ENCODE assay signal across 17 mouse cellular contexts in genomic region chr10:71368128-71368940, GRCm38 (mm10). TPM values are rescaled to one million over a fixed set of nuclear protein-coding genes. Genes with fewer than 3 reads are reported as not detected.
DNase-seq lines count a peak whose midpoint lies in the region; ATAC-seq and TF ChIP-seq lines count a peak whose summit lies in the region.
"Had no signal": no experiment of that assay in that cellular context is flagged by ENCODE, and none has a peak within 500 bp of the region (broad histone marks: within the 10 kb centered on the region; RNA-seq: fewer than 3 reads in every experiment).

No protein-coding gene starts in this region.

- no peak for TF ChIP-seq CTCF in kidney, adult 2 months (conservative IDR thresholded peaks at IDR 0.05; ENCODE audit: insufficient read depth, insufficient read length, low read depth, low read length)

- intact Hi-C loops in left cerebral cortex, postnatal 14 days (cut with DNase I), result no loop called here

- H3K36me3 ChIP-seq in kidney, adult 2 months (ENCODE audit: control insufficient read depth, insufficient read depth, low read length), result peaks cover 2% of the 10 kb centered on the region
- peaks cover 41% of the 10 kb centered on the region for H3K36me3 ChIP-seq in liver, embryonic 13.5 days
- H3K36me3 ChIP-seq in hindbrain, embryonic 12.5 days, result peaks cover 19% of the 10 kb centered on the region
- H3K36me3 ChIP-seq: lung, embryonic 15.5 days had no signal

- no peaks in the 10 kb centered on the region for H3K27me3 ChIP-seq in kidney, adult 2 months (replicated peaks; ENCODE audit: control insufficient read depth, insufficient read depth, low read length)
- no peaks in the 10 kb centered on the region for H3K27me3 ChIP-seq in liver, embryonic 13.5 days
- H3K27me3 ChIP-seq in hindbrain, embryonic 12.5 days, result no peaks in the 10 kb centered on the region
- H3K27me3 ChIP-seq: embryonic facial prominence, embryonic 15.5 days; forebrain, embryonic 12.5 days; limb, embryonic 12.5 days; lung, embryonic 15.5 days had no signal

- H3K9me3 ChIP-seq in liver, embryonic 13.5 days (replicated peaks), result no peaks in the 10 kb centered on the region
- no peaks in the 10 kb centered on the region for H3K9me3 ChIP-seq in hindbrain, embryonic 12.5 days (replicated peaks)
- H3K9me3 ChIP-seq: embryonic facial prominence, embryonic 15.5 days; forebrain, embryonic 12.5 days; G1E; limb, embryonic 12.5 days; lung, embryonic 15.5 days had no signal

- H3K4me3 ChIP-seq in kidney, adult 2 months (ENCODE audit: insufficient read depth, low read depth, low read length), result no peak overlapping the region
- H3K4me3 ChIP-seq in liver, embryonic 13.5 days (replicated peaks), result no peak overlapping the region
- H3K4me3 ChIP-seq in hindbrain, embryonic 12.5 days, result no peak overlapping the region
- H3K4me3 ChIP-seq: embryonic facial prominence, embryonic 15.5 days; forebrain, embryonic 12.5 days; gastrocnemius, adult 2 months; limb, embryonic 12.5 days; lung, embryonic 15.5 days had no signal

- 36% methylated on average over 16 of the region's 16 CpGs for WGBS in kidney, adult 2 months
- 72% methylated on average over 16 of the region's 16 CpGs for WGBS in liver, embryonic 13.5 days (ENCODE audit: insufficient replicate concordance)
- WGBS in hindbrain, embryonic 12.5 days, result 81% methylated on average over 16 of the region's 16 CpGs

- peak; percentile 41 to 53 for DNase-seq in left cerebral cortex, postnatal 14 days (ENCODE audit: low spot score in 2 of 2)
- DNase-seq in left cerebral cortex, adult 8-10 months (ENCODE audit: low spot score in 2 of 2), result no peak
- peak; percentile 58 for DNase-seq in brain, adult 2 months (ENCODE audit: low read depth, low spot score)
- peak; percentile 62 for DNase-seq in kidney, adult 2 months
- DNase-seq in liver, embryonic 13.5 days, result no peak
- no peak for DNase-seq in adrenal gland, adult 2 months
- DNase-seq: cerebellum, adult 11-12 months; gastrocnemius, adult 2 months; heart, adult 18-20 months; heart, postnatal 10 days had no signal

- no peak overlapping the region for H3K27ac ChIP-seq in kidney, adult 2 months (ENCODE audit: insufficient read depth, low read depth, low read length)
- no peak overlapping the region for H3K27ac ChIP-seq in liver, embryonic 13.5 days
- H3K27ac ChIP-seq in hindbrain, embryonic 12.5 days, result no peak overlapping the region
- H3K27ac ChIP-seq: embryonic facial prominence, embryonic 15.5 days; forebrain, embryonic 12.5 days; gastrocnemius, adult 2 months; limb, embryonic 12.5 days; lung, embryonic 15.5 days had no signal

- no peaks in the 10 kb centered on the region; the same call in 1 of the 2 replicates for H3K4me1 ChIP-seq in kidney, adult 2 months (ENCODE audit: control insufficient read depth, insufficient read depth, low read length)
- H3K4me1 ChIP-seq in liver, embryonic 13.5 days (replicated peaks), result peaks cover 9% of the 10 kb centered on the region
- no peaks in the 10 kb centered on the region for H3K4me1 ChIP-seq in hindbrain, embryonic 12.5 days
- H3K4me1 ChIP-seq: embryonic facial prominence, embryonic 15.5 days; forebrain, embryonic 12.5 days; limb, embryonic 12.5 days; lung, embryonic 15.5 days had no signal

- no peak overlapping the region for H3K9ac ChIP-seq in liver, embryonic 13.5 days
- no peak overlapping the region for H3K9ac ChIP-seq in hindbrain, embryonic 12.5 days
- H3K9ac ChIP-seq: embryonic facial prominence, embryonic 15.5 days; forebrain, embryonic 12.5 days; limb, embryonic 12.5 days; lung, embryonic 15.5 days had no signal

- H3K4me2 ChIP-seq in liver, embryonic 13.5 days, result no peak overlapping the region
- H3K4me2 ChIP-seq in hindbrain, embryonic 12.5 days (replicated peaks), result no peak overlapping the region
- H3K4me2 ChIP-seq: embryonic facial prominence, embryonic 15.5 days; forebrain, embryonic 12.5 days; limb, embryonic 12.5 days; lung, embryonic 15.5 days had no signal

- ATAC-seq in liver, embryonic 13.5 days (ENCODE audit: low read depth), result peak; percentile 47; the same call in 1 of the 2 replicates
- no peak for ATAC-seq in hindbrain, embryonic 12.5 days (ENCODE audit: low FRiP score)
- ATAC-seq: hindbrain, embryonic 16.5 days had no signal

- TF ChIP-seq POLR2A in kidney, adult 2 months (IDR thresholded peaks at IDR 0.05; ENCODE audit: low read depth, low read length), result no peak

RNA-seq across cellular contexts. Expression of gene Ipmk, which starts 20.8 kb away (rescaled TPM):
- total RNA-seq in left cerebral cortex, postnatal 14 days (2021), result 10 to 100 TPM; 27.8 to 31.6 TPM
- total RNA-seq in left cerebral cortex, adult 8-10 months (2022), result 10 to 100 TPM; 25.8 to 31.7 (median 29.2) TPM
- polyA plus RNA-seq in kidney, adult 2 months (2012; rRNA removed), result 31.1 and 34.6 TPM in 2 replicates
- 8.3 and 11.2 TPM in 2 replicates for polyA plus RNA-seq in liver, embryonic 13.5 days (2015; fragmentation: Nextera tagmentation; extraction: Ambion mirVana)
- total RNA-seq in adrenal gland, adult 2 months (2021), result 10 to 100 TPM; 13.8 to 17.6 TPM
- polyA plus RNA-seq in adrenal gland, adult 2 months (2012; rRNA removed), result 3.7 and 4.0 TPM in 2 replicates
- polyA plus RNA-seq in hindbrain, embryonic 12.5 days (2016; fragmentation: Nextera tagmentation; extraction: Ambion mirVana), result 23.4 and 24.8 TPM in 2 replicates

RNA-seq across cellular contexts. Expression of gene Cisd1, which starts 23.6 kb away (rescaled TPM):
- total RNA-seq in left cerebral cortex, postnatal 14 days (2021), result 100 to 1,000 TPM; 134 to 138 TPM
- total RNA-seq in left cerebral cortex, adult 8-10 months (2022), result 100 to 1,000 TPM; 121 to 129 (median 127) TPM
- polyA plus RNA-seq in kidney, adult 2 months (2012; rRNA removed), result 299 and 319 TPM in 2 replicates
- polyA plus RNA-seq in liver, embryonic 13.5 days (2015; fragmentation: Nextera tagmentation; extraction: Ambion mirVana), result 101 and 103 TPM in 2 replicates
- 100 to 1,000 TPM in 1 of 2 experiments, 10 to 100 TPM in 1; 86.9 to 105 TPM for total RNA-seq in adrenal gland, adult 2 months (2021)
- polyA plus RNA-seq in adrenal gland, adult 2 months (2012; rRNA removed), result 155 and 161 TPM in 2 replicates
- polyA plus RNA-seq in hindbrain, embryonic 12.5 days (2016; fragmentation: Nextera tagmentation; extraction: Ambion mirVana), result 137 and 154 TPM in 2 replicates

Comparison
In these comparisons a context has a peak if more than half of its experiments do, and no peak if none do; other contexts are left out.
1. DNase-seq: peak in left cerebral cortex, postnatal 14 days (2 of 2), brain, adult 2 months (single experiment) and kidney, adult 2 months (single experiment); none in left cerebral cortex, adult 8-10 months (0 of 2), liver, embryonic 13.5 days (single experiment) and adrenal gland, adult 2 months (single experiment).